Mouse (Mus musculus) neural tube, embryonic 11.5 days (tissue): Measurements from ENCODE around the gene Kpna6. TPM values are rescaled to one million over a fixed set of nuclear protein-coding genes. Genes with fewer than 3 reads are reported as not detected.

Experiments
- ATAC-seq: fragments of 200-750 bp; cut with Nextera tagmentation; 2 replicates; pipeline ENCODE4 v1.8.0; 2017; ENCODE audit warnings: moderate number of reproducible peaks, mild to moderate bottlenecking, moderate TSS enrichment, moderate library complexity; ENCODE audit not compliant: insufficient read depth, low FRiP score, low TSS enrichment
- DNase-seq: peaks from one replicate; pipeline ENCODE4 v3.0.0-alpha.2; 2015; ENCODE audit warnings: low spot score
- H3K27ac ChIP-seq: fragments of 300-500 bp; sonication (generic); 2 replicates; pipeline ENCODE4 v1.5.1; 2014; ENCODE audit warnings: low read depth, mild to moderate bottlenecking, low read length
- H3K27me3 ChIP-seq: fragments of 300-500 bp; sonication (generic); 2 replicates; pipeline ENCODE4 v1.6.1; 2014; ENCODE audit warnings: mild to moderate bottlenecking, low read length, mixed read lengths; ENCODE audit not compliant: control insufficient read depth, insufficient read depth
- H3K36me3 ChIP-seq: fragments of 300-500 bp; sonication (generic); 2 replicates; pipeline ENCODE4 v1.6.1; 2014; ENCODE audit warnings: mild to moderate bottlenecking, low read length, moderate library complexity, mixed read lengths; ENCODE audit not compliant: control insufficient read depth, insufficient read depth
- H3K4me1 ChIP-seq: fragments of 300-500 bp; sonication (generic); 2 replicates; pipeline ENCODE4 v1.6.1; 2014; ENCODE audit warnings: low read length, mixed read lengths; ENCODE audit not compliant: control insufficient read depth, insufficient read depth
- H3K4me2 ChIP-seq: fragments of 300-500 bp; sonication (generic); 2 replicates; pipeline ENCODE4 v1.6.1; 2014; ENCODE audit warnings: low read depth, mild to moderate bottlenecking, moderate library complexity
- H3K4me3 ChIP-seq: fragments of 300-500 bp; sonication (generic); 2 replicates; pipeline ENCODE4 v1.5.1; 2014; ENCODE audit warnings: low read depth, low read length
- H3K9ac ChIP-seq: fragments of 300-500 bp; sonication (generic); 2 replicates; pipeline ENCODE4 v1.6.1; 2014; ENCODE audit warnings: mild to moderate bottlenecking, low read length
- H3K9me3 ChIP-seq: fragments of 300-500 bp; sonication (generic); 2 replicates; pipeline ENCODE4 v1.6.1; 2016; ENCODE audit warnings: low read length; ENCODE audit not compliant: control insufficient read depth
- WGBS: fragments of 180-500 bp; shearing (Covaris S2); extraction: QIAGEN DNeasy Blood & Tissue Kit; methylation state at CpG from one replicate; pipeline ENCODE4 v1.1.7; 2014; 5-methylcytosine and 5-hydroxymethylcytosine counted together
- polyA plus RNA-seq: library from polyadenylated mRNA; unstranded; fragments of >200 nt; fragmentation: Nextera tagmentation; extraction: Ambion mirVana; gene quantifications from 2 replicates; pipeline ENCODE4 v1.2.1, GENCODE M21; 2014

The Kpna6 gene
- polyA plus RNA-seq, 1 experiment from 2014 or later = 15.7 TPM

- Histone ChIP-seq H3K36me3 (no peaks in the 10 kb centered on the region), H3K9me3 (no peaks in the 10 kb centered on the region), H3K27me3 (no peaks in the 10 kb centered on the region), H3K9ac (no peak overlapping the region), H3K4me2 (no peak overlapping the region), H3K27ac (no peak overlapping the region), H3K4me1 (peaks cover 5% of the 10 kb centered on the region), H3K4me3 (no peak overlapping the region)
- no peak for DNase-seq
- WGBS = 92% methylated on average over 7 of the region's 7 CpGs
- ATAC-seq = no peak
Measured at GRCm38 (mm10) chr4:129617121-129617641, 55.4 kb downstream of the Kpna6 start.

- 94% methylated on average over 3 of the region's 3 CpGs for WGBS
Measured at GRCm38 (mm10) chr4:129616631-129617030, 55.9 kb downstream of the Kpna6 start.

GRCm38 (mm10) chr4:129615801-129616290, 56.7 kb downstream of the Kpna6 start:
- Histone ChIP-seq H3K4me1 (peaks cover 5% of the 10 kb centered on the region), H3K4me3 (no peak overlapping the region), H3K9me3 (no peaks in the 10 kb centered on the region), H3K4me2 (no peak overlapping the region), H3K27ac (no peak overlapping the region), H3K27me3 (no peaks in the 10 kb centered on the region), H3K36me3 (no peaks in the 10 kb centered on the region), H3K9ac (no peak overlapping the region)
- DNase-seq = no peak
- no peak for ATAC-seq
- WGBS = 90% methylated on average over 9 of the region's 9 CpGs

More at GRCm38 (mm10) chr4:129616631-129617030, 55.9 kb downstream of the Kpna6 start:
- Histone ChIP-seq H3K4me2 (no peak overlapping the region), H3K27ac (no peak overlapping the region), H3K27me3 (no peaks in the 10 kb centered on the region), H3K9me3 (no peaks in the 10 kb centered on the region), H3K36me3 (no peaks in the 10 kb centered on the region), H3K4me1 (peaks cover 5% of the 10 kb centered on the region), H3K9ac (no peak overlapping the region), H3K4me3 (no peak overlapping the region)
- ATAC-seq = no peak
- no peak for DNase-seq

GRCm38 (mm10) chr4:129614093-129614492, 58.5 kb downstream of the Kpna6 start, which contains the start of gene Dcdc2b:
TSS of gene Dcdc2b (minus strand) at chr4:129614257.
- no peaks in the 10 kb centered on the region for H3K27me3 ChIP-seq
- no peak within 1 kb of the TSS for H3K4me3 ChIP-seq
- WGBS = 86% methylated on average over 6 of the region's 6 CpGs
- ATAC-seq = no peak
- no peaks in the 10 kb centered on the region for H3K36me3 ChIP-seq
- H3K4me2 ChIP-seq = no peak within 1 kb of the TSS
- no peak for DNase-seq
- H3K27ac ChIP-seq = no peak within 1 kb of the TSS
- H3K9ac ChIP-seq = no peak within 1 kb of the TSS
- no peaks in the 10 kb centered on the region for H3K9me3 ChIP-seq
- peaks cover 5% of the 10 kb centered on the region for H3K4me1 ChIP-seq

- Histone ChIP-seq H3K9me3 (no peaks in the 10 kb centered on the region), H3K4me3 (no peak overlapping the region), H3K4me1 (no peaks in the 10 kb centered on the region), H3K27ac (no peak overlapping the region), H3K9ac (no peak overlapping the region), H3K4me2 (no peak overlapping the region), H3K27me3 (no peaks in the 10 kb centered on the region), H3K36me3 (peaks cover 10% of the 10 kb centered on the region)
- WGBS = 69% methylated on average over 4 of the region's 4 CpGs
- ATAC-seq = no peak
- DNase-seq = no peak
Measured at GRCm38 (mm10) chr4:129610472-129610871, 62.1 kb downstream of the Kpna6 start.

- Histone ChIP-seq H3K27me3 (no peaks in the 10 kb centered on the region), H3K27ac (no peak overlapping the region), H3K9ac (no peak overlapping the region), H3K4me2 (no peak overlapping the region), H3K4me1 (no peaks in the 10 kb centered on the region), H3K4me3 (no peak overlapping the region), H3K36me3 (peaks cover 10% of the 10 kb centered on the region), H3K9me3 (no peaks in the 10 kb centered on the region)
- ATAC-seq = no peak
- no peak for DNase-seq
- 65% methylated on average over 4 of the region's 4 CpGs for WGBS
Measured at GRCm38 (mm10) chr4:129610026-129610425, 62.5 kb downstream of the Kpna6 start.

- Histone ChIP-seq H3K4me1 (no peaks in the 10 kb centered on the region), H3K9ac (no peak overlapping the region), H3K36me3 (peaks cover 10% of the 10 kb centered on the region), H3K27me3 (no peaks in the 10 kb centered on the region), H3K4me3 (no peak overlapping the region), H3K4me2 (no peak overlapping the region), H3K9me3 (no peaks in the 10 kb centered on the region), H3K27ac (no peak overlapping the region)
- ATAC-seq (no peak), DNase-seq (no peak)
- WGBS = 83% methylated on average over 12 of the region's 12 CpGs
Measured at GRCm38 (mm10) chr4:129609139-129609631, 63.4 kb downstream of the Kpna6 start.

- no peak overlapping the region for H3K9ac ChIP-seq
- no peaks in the 10 kb centered on the region for H3K27me3 ChIP-seq
- no peak overlapping the region for H3K4me3 ChIP-seq
- H3K9me3 ChIP-seq = no peaks in the 10 kb centered on the region
- DNase-seq (peak; percentile 82), ATAC-seq (peak; percentile 67; the same call in 1 of the 2 replicates)
- peaks cover 10% of the 10 kb centered on the region for H3K36me3 ChIP-seq
- H3K4me1 ChIP-seq = no peaks in the 10 kb centered on the region
- whole genome bisulfite sequencing = 44% methylated on average over 7 of the region's 7 CpGs
- H3K27ac ChIP-seq = no peak overlapping the region
- no peak overlapping the region for H3K4me2 ChIP-seq
Measured at GRCm38 (mm10) chr4:129608426-129609025, 64.0 kb downstream of the Kpna6 start.
